Mouse (Mus musculus): ENCODE measurements around the gene Lime1. TPM values are rescaled to one million over a fixed set of nuclear protein-coding genes. Genes with fewer than 3 reads are reported as not detected.

Lime1 gene
- 44.8 and 52.5 TPM in 2 replicates for polyA plus RNA-seq (2015; fragmentation: Nextera tagmentation; extraction: Ambion mirVana)

- H3K4me2 ChIP-seq: no peak within 1 kb of the TSS
- H3K9ac ChIP-seq (replicated peaks): no peak within 1 kb of the TSS
- H3K4me1 ChIP-seq: peaks cover 1% of the 10 kb centered on the region; the same call in 1 of the 2 replicates
- no peaks in the 10 kb centered on the region for H3K9me3 ChIP-seq (replicated peaks)
- 95% methylated on average over 12 of the region's 12 CpGs for WGBS
- H3K27me3 ChIP-seq (replicated peaks): no peaks in the 10 kb centered on the region
- no peak for ATAC-seq (ENCODE audit: low FRiP score)
- H3K4me3 ChIP-seq (replicated peaks): no peak within 1 kb of the TSS
- H3K27ac ChIP-seq (replicated peaks): no peak within 1 kb of the TSS
- peaks cover 68% of the 10 kb centered on the region for H3K36me3 ChIP-seq
These were observed at the start of gene Lime1 for GRCm38 (mm10) chr2:181379778-181380177. Gene Lime1 (plus strand): TSS chr2:181380078.

- H3K36me3 ChIP-seq: peaks cover 77% of the 10 kb centered on the region
- ATAC-seq (ENCODE audit: low FRiP score): no peak
- no peak overlapping the region for H3K4me3 ChIP-seq (replicated peaks)
- no peak overlapping the region for H3K4me2 ChIP-seq
- no peak overlapping the region for H3K9ac ChIP-seq (replicated peaks)
- no peaks in the 10 kb centered on the region for H3K4me1 ChIP-seq
- no peaks in the 10 kb centered on the region for H3K27me3 ChIP-seq (replicated peaks)
- H3K27ac ChIP-seq (replicated peaks): no peak overlapping the region
- no peaks in the 10 kb centered on the region for H3K9me3 ChIP-seq (replicated peaks)
These were observed 47.3 kb upstream of the Lime1 start for GRCm38 (mm10) chr2:181332542-181332941.

GRCm38 (mm10) chr2:181334023-181334422, 45.9 kb upstream of the Lime1 start:
- Histone ChIP-seq H3K4me3 (replicated peaks) (no peak overlapping the region), H3K27me3 (replicated peaks) (no peaks in the 10 kb centered on the region), H3K27ac (replicated peaks) (no peak overlapping the region), H3K4me1 (no peaks in the 10 kb centered on the region), H3K9me3 (replicated peaks) (no peaks in the 10 kb centered on the region), H3K9ac (replicated peaks) (no peak overlapping the region), H3K36me3 (peaks cover 75% of the 10 kb centered on the region), H3K4me2 (no peak overlapping the region)
- peak; percentile 59; the same call in 1 of the 2 replicates for ATAC-seq (ENCODE audit: low FRiP score)
- 62% methylated on average over 3 of the region's 3 CpGs for WGBS

GRCm38 (mm10) chr2:181340426-181340825, 39.5 kb upstream of the Lime1 start:
- H3K36me3 ChIP-seq: peaks cover 72% of the 10 kb centered on the region
- no peak overlapping the region for H3K4me3 ChIP-seq (replicated peaks)
- H3K4me1 ChIP-seq: no peaks in the 10 kb centered on the region
- ATAC-seq (ENCODE audit: low FRiP score): no peak
- H3K4me2 ChIP-seq: no peak overlapping the region
- no peaks in the 10 kb centered on the region for H3K27me3 ChIP-seq (replicated peaks)
- H3K27ac ChIP-seq (replicated peaks): no peak overlapping the region
- H3K9ac ChIP-seq (replicated peaks): no peak overlapping the region
- WGBS: 84% methylated on average over 4 of the region's 4 CpGs
- H3K9me3 ChIP-seq (replicated peaks): no peaks in the 10 kb centered on the region

- no peak overlapping the region for H3K27ac ChIP-seq (replicated peaks)
- H3K36me3 ChIP-seq: peaks cover 69% of the 10 kb centered on the region
- no peaks in the 10 kb centered on the region for H3K4me1 ChIP-seq
- no peak overlapping the region for H3K4me2 ChIP-seq
- H3K27me3 ChIP-seq (replicated peaks): no peaks in the 10 kb centered on the region
- no peaks in the 10 kb centered on the region for H3K9me3 ChIP-seq (replicated peaks)
- no peak for ATAC-seq (ENCODE audit: low FRiP score)
- no peak overlapping the region for H3K9ac ChIP-seq (replicated peaks)
- WGBS: 92% methylated on average over 6 of the region's 6 CpGs
- no peak overlapping the region for H3K4me3 ChIP-seq (replicated peaks)
These were observed 37.1 kb upstream of the Lime1 start for GRCm38 (mm10) chr2:181342766-181343165.

- Histone ChIP-seq H3K27ac (replicated peaks) (no peak overlapping the region), H3K27me3 (replicated peaks) (no peaks in the 10 kb centered on the region), H3K36me3 (peaks cover 85% of the 10 kb centered on the region), H3K4me1 (no peaks in the 10 kb centered on the region), H3K9me3 (replicated peaks) (no peaks in the 10 kb centered on the region), H3K4me3 (replicated peaks) (no peak overlapping the region), H3K4me2 (no peak overlapping the region), H3K9ac (replicated peaks) (no peak overlapping the region)
- no peak for ATAC-seq (ENCODE audit: low FRiP score)
- 88% methylated on average over 3 of the region's 3 CpGs for WGBS
These were observed 23.1 kb upstream of the Lime1 start for GRCm38 (mm10) chr2:181356780-181357179.

- peak overlapping the region; percentile 97 for H3K4me2 ChIP-seq
- WGBS: 87% methylated on average over 3 of the region's 3 CpGs
- no peaks in the 10 kb centered on the region for H3K27me3 ChIP-seq (replicated peaks)
- H3K9me3 ChIP-seq (replicated peaks): no peaks in the 10 kb centered on the region
- peak overlapping the region; percentile 92 for H3K9ac ChIP-seq (replicated peaks)
- H3K4me1 ChIP-seq: peaks cover 45% of the 10 kb centered on the region
- no peak overlapping the region for H3K27ac ChIP-seq (replicated peaks)
- H3K4me3 ChIP-seq (replicated peaks): peak overlapping the region; percentile 88
- H3K36me3 ChIP-seq: peaks cover 39% of the 10 kb centered on the region
- no peak for ATAC-seq (ENCODE audit: low FRiP score)
These were observed 15.9 kb upstream of the Lime1 start for GRCm38 (mm10) chr2:181363946-181364345.

- H3K4me1 ChIP-seq: peaks cover 50% of the 10 kb centered on the region
- H3K9ac ChIP-seq (replicated peaks): peak overlapping the region; percentile 92
- H3K27me3 ChIP-seq (replicated peaks): no peaks in the 10 kb centered on the region
- H3K4me3 ChIP-seq (replicated peaks): peak overlapping the region; percentile 88
- peak overlapping the region; percentile 92 for H3K27ac ChIP-seq (replicated peaks)
- ATAC-seq (ENCODE audit: low FRiP score): no peak
- peaks cover 38% of the 10 kb centered on the region for H3K36me3 ChIP-seq
- H3K4me2 ChIP-seq: peak overlapping the region; percentile 97
- H3K9me3 ChIP-seq (replicated peaks): no peaks in the 10 kb centered on the region
- 13% methylated on average over 14 of the region's 14 CpGs for WGBS
These were observed 15.4 kb upstream of the Lime1 start for GRCm38 (mm10) chr2:181364487-181364859.

GRCm38 (mm10) chr2:181364860-181365596, 14.8 kb upstream of the Lime1 start, which contains the start of the genes Zgpat and Arfrp1:
Gene Zgpat (plus strand): TSS chr2:181364928.
Gene Arfrp1 (minus strand): TSS chr2:181365404.
- H3K27me3 ChIP-seq (replicated peaks): no peaks in the 10 kb centered on the region
- peak within 1 kb of the TSS; percentile 92 for H3K9ac ChIP-seq (replicated peaks)
- H3K9me3 ChIP-seq (replicated peaks): no peaks in the 10 kb centered on the region
- H3K4me2 ChIP-seq: peak within 1 kb of the TSS; percentile 97
- peak within 1 kb of the TSS; percentile 92 for H3K27ac ChIP-seq (replicated peaks)
- ATAC-seq (ENCODE audit: low FRiP score): peak; percentile 93
- peak within 1 kb of the TSS; percentile 88 for H3K4me3 ChIP-seq (replicated peaks)
- under 1% methylated on average over 67 of the region's 71 CpGs for WGBS
- H3K4me1 ChIP-seq: peaks cover 50% of the 10 kb centered on the region
- H3K36me3 ChIP-seq: peaks cover 37% of the 10 kb centered on the region

- ATAC-seq (ENCODE audit: low FRiP score): peak; percentile 60
- peak overlapping the region; percentile 97 for H3K4me2 ChIP-seq
- H3K4me1 ChIP-seq: peaks cover 50% of the 10 kb centered on the region
- 0% methylated on average over 20 of the region's 20 CpGs for WGBS
- H3K27ac ChIP-seq (replicated peaks): peak overlapping the region; percentile 92
- peak overlapping the region; percentile 88 for H3K4me3 ChIP-seq (replicated peaks)
- peak overlapping the region; percentile 92 for H3K9ac ChIP-seq (replicated peaks)
- no peaks in the 10 kb centered on the region for H3K27me3 ChIP-seq (replicated peaks)
- no peaks in the 10 kb centered on the region for H3K9me3 ChIP-seq (replicated peaks)
- peaks cover 37% of the 10 kb centered on the region for H3K36me3 ChIP-seq
These were observed 14.2 kb upstream of the Lime1 start for GRCm38 (mm10) chr2:181365655-181366075.

- ATAC-seq (ENCODE audit: low FRiP score): no peak
- WGBS: 98% methylated on average over 5 of the region's 5 CpGs
- H3K4me3 ChIP-seq (replicated peaks): no peak overlapping the region
- no peak overlapping the region for H3K4me2 ChIP-seq
- no peaks in the 10 kb centered on the region for H3K9me3 ChIP-seq (replicated peaks)
- H3K27me3 ChIP-seq (replicated peaks): no peaks in the 10 kb centered on the region
- peaks cover 15% of the 10 kb centered on the region for H3K36me3 ChIP-seq
- no peak overlapping the region for H3K9ac ChIP-seq (replicated peaks)
- peaks cover 33% of the 10 kb centered on the region for H3K4me1 ChIP-seq
- H3K27ac ChIP-seq (replicated peaks): no peak overlapping the region
These were observed 9.9 kb upstream of the Lime1 start for GRCm38 (mm10) chr2:181370001-181370400.

- H3K4me2 ChIP-seq: no peak overlapping the region
- no peak overlapping the region for H3K9ac ChIP-seq (replicated peaks)
- H3K4me3 ChIP-seq (replicated peaks): no peak overlapping the region
These were observed 4.1 kb upstream of the Lime1 start for GRCm38 (mm10) chr2:181375787-181376186.

More at GRCm38 (mm10) chr2:181375787-181376186, 4.1 kb upstream of the Lime1 start:
- no peaks in the 10 kb centered on the region for H3K27me3 ChIP-seq (replicated peaks)
- H3K4me1 ChIP-seq: no peaks in the 10 kb centered on the region
- no peak overlapping the region for H3K27ac ChIP-seq (replicated peaks)
- H3K36me3 ChIP-seq: peaks cover 29% of the 10 kb centered on the region
- H3K9me3 ChIP-seq (replicated peaks): no peaks in the 10 kb centered on the region
- no peak for ATAC-seq (ENCODE audit: low FRiP score)
- WGBS: 84% methylated on average over 2 of the region's 2 CpGs
